20 mouse cellular contexts compared by ENCODE assay signal in genomic region chr1:146657214-146657613, GRCm38 (mm10).
DNase-seq lines count a peak whose midpoint lies in the region; TF ChIP-seq lines count a peak whose summit lies in the region.
"Had no signal": no experiment of that assay in that cellular context is flagged by ENCODE, and none has a peak within 500 bp of the region (broad histone marks: within the 10 kb centered on the region; RNA-seq: fewer than 3 reads in every experiment).

No protein-coding gene starts in this region.

- H3K4me3 ChIP-seq in layer of hippocampus, adult 2 months, result no peak overlapping the region
- H3K4me3 ChIP-seq: embryonic facial prominence, embryonic 12.5 days; intestine, embryonic 15.5 days; limb, embryonic 12.5 days; liver, embryonic 15.5 days; midbrain, embryonic 15.5 days; neural tube, embryonic 12.5 days had no signal

- H3K27ac ChIP-seq in layer of hippocampus, adult 2 months, result no peak overlapping the region
- H3K27ac ChIP-seq: embryonic facial prominence, embryonic 12.5 days; intestine, embryonic 15.5 days; limb, embryonic 12.5 days; liver, embryonic 15.5 days; midbrain, embryonic 15.5 days; neural tube, embryonic 12.5 days; stomach, postnatal 0 days had no signal

- TF ChIP-seq CTCF in layer of hippocampus, adult 2 months (conservative IDR thresholded peaks at IDR 0.05), result no peak

- DNase-seq in cerebellum, adult 11 months, result peak; percentile 20
- no peak for DNase-seq in cerebellum, adult 11-12 months
- DNase-seq in MN1 (ENCODE audit: low spot score), result peak; percentile 12
- DNase-seq in cerebellum, postnatal 10 days, result peak; percentile 81 to 89
- DNase-seq in layer of hippocampus, adult 2 months (ENCODE audit: low spot score in 2 of 2), result peak; percentile 52 to 62
- DNase-seq in urinary bladder, postnatal 4 days (ENCODE audit: low spot score in 2 of 2), result no peak
- DNase-seq in adrenal gland, postnatal 10 days, result no peak
- DNase-seq in heart, adult 9 months (ENCODE audit: low spot score in 2 of 2), result no peak
- DNase-seq: gastrocnemius, postnatal 14 days; heart, postnatal 4 days; kidney, postnatal 36 days; lung, postnatal 36 days; spleen, adult 18-20 months had no signal

Comparison
In these comparisons a context has a peak if more than half of its experiments do, and no peak if none do; other contexts are left out.
1. DNase-seq: peak in cerebellum, adult 11 months (single experiment), MN1 (single experiment), cerebellum, postnatal 10 days (2 of 2) and layer of hippocampus, adult 2 months (2 of 2); none in cerebellum, adult 11-12 months (single experiment), urinary bladder, postnatal 4 days (0 of 2), adrenal gland, postnatal 10 days (single experiment) and heart, adult 9 months (0 of 2).